Mouse (Mus musculus): ENCODE measurements around the gene Exoc3l2.
"Not testable (repeated sequence)": the region's sequence is repeated elsewhere in the genome, so short reads cannot be mapped to it uniquely, and the experiment has no call there.

Exoc3l2 gene

DNA sequence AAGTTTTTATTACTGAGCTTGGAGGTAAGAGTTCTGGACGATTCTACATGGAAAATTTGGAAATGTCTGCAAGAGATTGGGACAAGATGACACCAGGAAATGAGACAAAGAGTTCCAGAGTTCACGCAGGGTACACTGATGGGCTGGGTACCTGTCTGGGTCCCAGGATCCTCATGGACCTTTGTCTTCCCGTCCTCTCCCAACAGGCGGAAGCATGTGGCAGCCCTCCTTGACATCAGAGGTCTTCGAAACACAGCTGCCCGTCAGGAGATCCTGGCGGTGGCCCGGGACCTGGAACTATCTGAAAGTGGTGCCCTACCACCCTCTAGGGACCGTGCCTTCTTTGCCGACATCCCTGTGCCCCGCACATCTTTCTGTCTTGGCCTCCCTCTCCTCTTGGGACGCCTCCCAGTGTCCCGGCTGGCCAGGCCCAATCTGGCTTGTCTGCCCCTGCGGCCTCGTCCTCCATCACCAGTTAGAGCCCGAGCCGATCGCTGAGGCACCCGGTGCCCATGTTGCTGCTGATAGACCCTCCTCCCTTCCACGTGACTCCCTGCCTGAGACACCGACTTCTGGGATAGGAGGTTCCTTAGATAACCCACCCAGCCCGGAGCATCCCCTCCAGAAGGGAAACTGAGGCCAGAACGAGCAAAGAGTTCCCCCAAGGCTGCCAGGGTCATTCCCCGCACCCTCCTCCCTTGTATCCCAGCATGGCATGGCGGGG lies 31.8 kb downstream of the Exoc3l2 start:
- peak; percentile 47 for DNase-seq

DNA sequence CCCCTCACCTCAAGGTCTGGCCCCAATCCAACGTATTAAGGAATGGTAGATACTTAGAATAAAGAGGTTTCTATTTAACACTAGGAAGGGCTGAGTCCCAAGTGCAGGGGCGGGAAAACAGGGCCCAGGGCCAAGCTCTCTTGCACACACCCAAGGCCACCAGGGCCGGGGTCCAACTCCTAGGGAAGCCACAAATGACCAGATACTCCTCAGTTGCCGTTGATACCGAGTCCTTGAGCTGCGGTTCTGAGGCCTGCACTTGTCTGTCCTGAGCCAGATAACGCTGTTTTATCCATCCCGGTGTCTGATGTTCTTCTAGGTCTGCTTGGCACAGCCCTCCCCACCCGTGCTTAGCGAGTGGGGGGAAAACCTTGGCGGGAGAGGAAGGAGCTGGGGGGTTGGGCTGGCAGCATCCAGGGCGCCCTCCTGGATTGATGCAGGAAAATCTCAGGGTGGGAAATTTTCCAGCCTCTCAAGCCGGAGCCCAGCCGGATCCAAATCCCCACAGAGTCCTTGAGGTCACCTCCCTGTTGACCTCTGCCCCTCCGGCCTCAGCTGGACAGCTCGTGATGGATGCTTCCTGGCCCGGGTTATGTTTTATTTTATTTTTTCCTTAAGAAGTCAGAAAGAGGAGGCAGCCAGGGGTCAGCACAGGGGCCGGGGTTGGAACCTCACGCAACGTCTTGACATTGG lies 32.5 kb downstream of the Exoc3l2 start:
- DNase-seq, result peak; percentile 89

DNA sequence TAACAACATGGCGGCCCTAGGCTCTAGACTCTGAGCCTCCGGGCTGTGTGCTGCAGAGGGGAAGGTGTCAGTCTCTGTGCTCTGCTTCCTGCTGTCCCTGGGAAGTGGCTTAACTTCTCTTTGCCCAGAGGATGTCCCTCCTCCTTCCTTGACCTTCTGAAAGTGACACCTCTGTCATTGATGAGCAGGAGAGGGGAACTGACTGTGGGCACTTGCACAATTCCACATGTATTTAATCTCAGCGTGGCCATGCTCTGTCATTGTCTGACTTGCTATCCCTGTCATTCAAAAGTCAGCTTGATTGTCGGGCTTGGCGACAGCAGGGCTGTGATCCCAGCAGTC lies 33.1 kb downstream of the Exoc3l2 start:
- no peak for DNase-seq

DNA sequence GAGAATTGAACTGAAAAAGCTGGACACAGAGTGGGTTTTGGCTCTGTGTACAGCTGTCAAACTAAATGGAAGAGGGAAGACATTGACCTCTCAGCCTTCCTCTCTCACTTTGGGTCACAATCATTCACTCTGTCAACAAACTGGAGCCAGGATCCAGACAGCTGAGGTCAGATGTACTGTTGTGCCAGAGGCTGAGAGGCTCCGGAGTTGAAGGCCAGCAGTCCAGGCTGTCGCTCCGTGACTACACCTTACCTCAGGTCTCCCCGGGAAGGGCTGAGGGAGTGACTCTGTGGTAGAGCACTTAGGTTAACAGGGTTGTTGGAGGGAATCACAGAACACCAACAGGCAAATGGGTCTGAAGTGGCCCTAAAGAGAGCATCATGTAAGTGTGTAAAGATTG lies 35.2 kb downstream of the Exoc3l2 start:
- DNase-seq, result peak; percentile 51

DNA sequence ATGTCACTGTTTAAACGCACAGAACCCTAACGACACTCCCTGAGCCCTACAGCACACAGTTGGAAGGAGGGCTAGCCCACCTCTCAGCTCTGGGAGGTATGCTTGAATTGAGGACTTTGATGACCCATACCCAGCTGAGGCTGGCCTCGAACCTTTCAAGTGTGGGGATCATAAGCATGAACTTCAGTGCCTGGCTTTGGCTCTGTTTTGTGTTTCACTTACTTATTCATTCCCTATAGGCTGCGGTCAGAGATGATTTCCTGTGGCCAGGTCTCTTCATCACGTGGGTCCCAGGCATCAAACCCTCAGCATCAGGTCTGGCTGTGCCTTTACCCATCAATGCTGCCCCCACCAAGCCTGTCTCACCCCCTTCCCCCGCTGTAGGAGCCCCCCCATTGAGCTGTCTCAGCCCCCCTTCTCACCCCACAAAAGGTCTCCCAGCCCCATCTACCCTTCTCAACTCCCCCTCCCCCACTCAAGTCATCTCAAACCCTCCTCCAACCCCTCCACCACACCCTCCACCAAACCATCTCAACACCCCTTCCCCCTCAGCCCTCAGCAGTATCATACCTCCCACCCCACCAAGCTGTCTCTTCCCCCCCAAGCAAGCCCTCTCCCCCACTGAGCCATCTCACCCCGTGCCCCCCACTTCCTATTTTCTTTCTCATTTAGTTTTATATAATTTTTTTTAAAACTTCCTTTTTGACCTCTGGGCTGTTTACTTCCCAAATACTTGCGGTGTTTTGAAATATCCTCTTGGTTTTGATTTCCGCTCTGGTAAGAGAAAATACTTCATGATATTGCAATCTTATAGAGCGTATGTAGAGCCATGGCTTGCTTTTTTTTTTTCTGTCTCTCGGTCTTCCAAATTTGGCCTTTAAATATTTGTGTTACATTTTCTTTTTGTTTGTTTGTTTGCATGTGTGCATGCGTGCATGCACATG lies 37.6 kb downstream of the Exoc3l2 start:
- DNase-seq, result no peak

DNA sequence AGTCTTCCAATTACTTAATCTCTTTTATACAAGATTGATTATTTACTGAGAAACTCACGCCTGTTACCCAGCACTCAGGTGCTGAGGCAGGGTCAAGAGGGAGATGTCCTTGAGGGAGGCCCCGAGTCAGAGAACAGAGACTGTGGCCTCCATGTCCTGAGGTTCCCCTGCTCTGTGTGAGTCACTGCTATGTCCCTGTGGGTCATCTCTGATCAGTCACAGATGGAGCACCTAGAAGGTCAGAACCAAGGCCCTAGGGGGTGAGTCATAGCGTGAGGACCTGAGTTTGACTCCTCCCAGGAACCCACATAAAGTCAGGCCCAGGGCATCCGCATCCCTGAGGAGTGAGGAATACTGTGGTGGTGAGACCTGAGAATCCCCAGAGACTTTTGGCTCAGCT lies 38.5 kb downstream of the Exoc3l2 start:
- DNase-seq, result peak; percentile 32

DNA sequence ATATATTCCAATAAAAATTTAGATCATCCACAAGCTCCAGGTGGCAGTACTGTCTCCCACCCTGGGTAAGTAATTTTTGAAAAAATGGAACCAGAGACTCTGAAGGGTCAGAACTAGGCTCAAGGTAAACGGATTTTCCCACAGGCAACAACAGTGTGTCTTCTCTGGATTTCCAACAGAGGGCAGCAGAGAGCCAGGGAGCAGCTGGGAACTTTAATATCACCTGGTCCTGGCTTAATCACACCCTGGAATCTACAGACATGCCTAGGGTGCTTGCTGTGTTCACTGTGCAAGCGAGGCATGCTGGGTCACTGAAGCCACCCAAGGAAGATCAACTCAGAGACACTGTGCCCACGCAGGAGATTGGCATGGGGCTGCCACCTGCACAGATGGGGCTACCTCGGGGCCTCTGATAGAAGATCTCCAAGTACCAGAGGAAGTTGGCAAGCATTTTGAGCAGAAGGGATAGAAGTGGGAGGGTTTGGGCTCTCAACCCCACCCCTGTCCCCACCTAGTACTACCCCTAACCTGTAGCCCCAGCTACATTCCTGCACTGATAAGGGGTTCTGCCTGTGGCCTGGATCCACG lies 40.4 kb downstream of the Exoc3l2 start:
- DNase-seq, result peak; percentile 54

DNA sequence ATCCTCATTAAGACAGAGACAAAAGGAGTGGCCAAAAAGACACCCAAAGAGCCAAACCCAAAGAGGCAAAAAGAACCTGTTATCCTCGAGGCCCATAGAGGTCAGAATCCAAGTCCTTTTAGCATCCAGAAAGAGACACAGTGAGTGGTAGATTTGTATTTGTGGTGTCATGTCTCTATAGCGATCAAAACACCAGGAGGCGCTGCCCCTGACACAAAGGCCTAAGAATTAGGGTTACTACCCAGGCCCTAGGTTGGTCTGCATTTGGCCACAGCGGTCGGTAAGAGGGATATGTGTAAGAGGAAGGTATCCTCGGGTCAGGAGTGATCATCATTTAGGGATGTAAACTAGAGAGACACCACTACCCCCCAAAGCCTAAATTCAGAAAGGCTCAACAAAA lies 43.2 kb downstream of the Exoc3l2 start:
- DNase-seq, result peak; percentile 30

DNA sequence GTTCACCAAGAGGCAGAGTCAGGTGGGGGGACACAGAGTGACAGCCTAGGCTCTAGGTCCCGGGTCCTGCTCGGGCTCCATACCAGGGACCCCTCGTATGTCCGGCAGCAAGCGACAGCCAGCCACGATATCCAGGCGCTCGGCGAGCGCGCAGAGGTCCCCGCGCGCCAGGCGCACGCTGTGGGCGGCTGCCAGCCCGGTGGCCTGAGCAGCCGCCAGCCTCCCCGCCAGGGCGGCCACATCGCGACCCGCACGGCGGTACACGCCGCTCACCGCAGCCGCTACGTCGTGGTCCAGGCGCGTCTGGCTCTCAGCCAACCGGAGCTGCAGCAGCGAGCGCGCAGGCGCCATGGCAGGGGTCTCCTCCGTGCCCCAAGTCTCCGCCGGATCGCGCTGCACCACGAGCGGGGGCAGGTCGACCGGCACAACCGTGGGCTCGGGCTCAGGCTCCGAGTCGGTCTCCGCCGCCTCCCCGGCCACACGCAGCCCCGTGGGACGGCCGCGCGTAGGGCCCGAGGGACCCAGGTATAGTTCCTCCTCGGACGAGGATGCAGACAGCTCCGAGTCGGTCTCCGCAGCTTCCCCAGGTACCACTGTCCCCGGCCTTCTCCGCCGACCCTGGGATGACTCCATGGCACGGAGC lies 44.0 kb downstream of the Exoc3l2 start:
- no peak for DNase-seq

DNA sequence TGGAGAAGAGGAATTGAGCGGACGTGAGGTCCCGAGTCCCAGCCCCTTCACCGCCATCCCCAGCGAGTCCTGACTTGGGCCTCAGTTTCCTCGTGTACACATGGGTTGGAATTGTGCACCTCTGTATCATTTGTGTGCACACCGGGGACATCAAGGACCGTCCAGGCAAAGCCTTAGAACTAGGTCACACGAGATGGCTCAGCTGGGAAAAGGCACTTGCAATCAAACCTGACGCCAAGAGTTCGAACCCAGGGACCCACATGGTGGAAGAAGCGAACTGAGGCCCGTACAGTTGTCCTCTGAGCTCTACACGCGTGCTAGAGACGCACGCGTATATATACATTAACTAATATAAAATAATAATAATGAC lies 44.5 kb downstream of the Exoc3l2 start:
- DNase-seq, result no peak

DNA sequence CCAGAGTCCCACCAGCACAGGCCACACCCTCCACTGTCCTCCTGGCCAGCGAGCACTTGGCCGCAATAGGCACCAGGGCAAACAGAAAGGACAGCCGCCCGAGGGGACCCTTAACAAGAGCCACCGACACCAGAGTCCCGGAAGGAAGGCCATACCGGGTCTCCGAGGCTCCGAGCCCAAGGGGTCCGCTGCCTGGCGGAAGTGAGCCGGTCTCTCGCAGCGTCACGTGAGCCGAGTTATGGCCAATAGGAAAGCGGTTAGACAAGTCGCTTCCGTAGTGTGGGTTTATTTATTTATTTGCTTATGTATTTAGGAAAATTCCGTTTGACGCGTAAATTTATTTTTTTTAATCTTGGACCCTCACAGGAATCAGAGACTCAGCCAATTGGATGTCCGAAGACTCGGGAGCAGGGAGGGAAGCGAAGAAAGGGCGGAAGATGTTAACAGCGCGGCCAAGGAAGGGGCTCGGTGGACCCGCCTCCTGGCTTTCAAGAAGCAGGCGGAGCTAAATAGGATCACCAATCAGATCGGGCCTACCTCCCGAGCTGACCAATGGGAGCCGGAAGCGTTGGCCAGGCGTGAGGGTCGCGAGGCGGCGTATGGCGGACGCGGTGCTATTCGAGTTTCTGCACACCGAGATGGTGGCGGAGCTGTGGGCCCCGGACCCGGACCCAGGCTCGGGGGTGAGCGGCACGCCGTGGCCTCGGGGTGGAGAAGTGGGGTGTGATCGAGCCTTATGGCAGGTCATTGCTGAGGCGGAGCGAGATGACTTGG lies 45.2 kb downstream of the Exoc3l2 start, which contains the start of the genes Bloc1s3 and Trappc6a:
Gene Bloc1s3, minus strand, starts transcription at position 218 of the 774 bp plus-strand sequence.
Gene Trappc6a, plus strand, starts transcription at position 246 of the 774 bp plus-strand sequence.
- peak; percentile 95 for DNase-seq

DNA sequence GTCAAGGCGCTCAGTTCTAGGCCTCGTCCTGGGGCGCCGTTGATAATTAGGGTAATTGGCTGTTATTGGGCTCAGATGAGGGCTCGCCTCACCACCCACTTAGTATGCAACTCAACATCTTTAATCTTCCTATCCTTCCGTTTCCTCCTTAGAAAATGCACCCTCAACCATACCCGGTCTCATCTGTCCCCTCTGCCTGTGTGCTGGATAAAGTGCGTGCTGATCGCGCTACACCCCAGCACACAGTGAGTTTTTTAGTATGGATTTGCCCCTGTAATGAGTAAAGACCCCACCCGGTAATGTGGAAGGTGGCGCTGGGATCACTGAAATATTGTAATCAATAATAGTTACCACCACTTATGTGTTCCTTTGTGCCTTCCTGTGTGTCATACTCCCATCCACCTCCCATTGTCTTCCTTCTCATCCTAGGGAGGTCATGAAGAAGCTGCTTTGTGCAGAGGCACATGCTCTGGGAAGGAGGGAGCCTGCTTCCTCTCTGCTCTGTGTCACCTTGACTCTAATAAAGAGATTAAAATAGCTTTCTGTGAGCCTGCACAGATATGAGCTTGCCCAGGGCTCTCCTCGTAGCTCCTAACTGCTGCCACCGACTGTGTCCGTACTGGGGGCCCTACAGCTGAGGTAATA lies 45.9 kb downstream of the Exoc3l2 start:
- no peak for DNase-seq

DNA sequence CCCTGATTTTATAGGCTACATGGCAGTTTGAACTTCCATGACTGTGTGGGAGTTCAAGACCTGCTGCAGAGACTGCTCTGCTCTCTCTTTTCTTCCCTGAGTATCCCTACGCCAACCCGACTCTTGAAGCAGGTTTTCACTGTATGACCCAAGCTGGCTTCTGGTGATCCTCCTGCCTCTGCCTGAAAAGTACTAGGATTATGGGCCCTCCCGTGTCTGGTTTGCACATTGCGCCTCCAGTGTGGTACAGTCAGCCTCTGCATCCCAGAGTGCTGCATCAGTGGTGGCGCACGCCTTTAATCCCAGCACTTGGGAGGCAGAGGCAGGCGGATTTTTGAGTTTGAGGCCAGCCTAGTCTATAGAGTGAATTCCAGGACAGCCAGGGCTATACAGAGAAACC lies 46.7 kb downstream of the Exoc3l2 start:
- no peak for DNase-seq

DNA sequence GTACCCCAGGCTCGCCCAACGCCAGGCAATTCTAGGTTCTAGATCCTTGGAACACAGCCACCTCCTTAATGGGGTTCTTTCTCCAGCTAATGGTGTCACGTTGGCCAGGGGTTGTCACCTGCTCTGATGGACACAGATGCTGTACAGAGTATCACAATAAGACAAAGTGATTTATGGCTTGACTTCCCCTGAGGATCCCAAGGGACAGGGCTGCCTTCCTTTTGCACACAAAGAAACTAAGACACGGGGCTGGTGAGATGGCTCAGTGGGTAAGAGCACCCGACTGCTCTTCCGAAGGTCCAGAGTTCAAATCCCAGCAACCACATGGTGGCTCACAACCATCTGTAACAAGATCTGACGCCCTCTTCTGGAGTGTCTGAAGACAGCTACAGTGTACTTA lies 48.8 kb downstream of the Exoc3l2 start:
- not testable (repeated sequence) for DNase-seq

DNA sequence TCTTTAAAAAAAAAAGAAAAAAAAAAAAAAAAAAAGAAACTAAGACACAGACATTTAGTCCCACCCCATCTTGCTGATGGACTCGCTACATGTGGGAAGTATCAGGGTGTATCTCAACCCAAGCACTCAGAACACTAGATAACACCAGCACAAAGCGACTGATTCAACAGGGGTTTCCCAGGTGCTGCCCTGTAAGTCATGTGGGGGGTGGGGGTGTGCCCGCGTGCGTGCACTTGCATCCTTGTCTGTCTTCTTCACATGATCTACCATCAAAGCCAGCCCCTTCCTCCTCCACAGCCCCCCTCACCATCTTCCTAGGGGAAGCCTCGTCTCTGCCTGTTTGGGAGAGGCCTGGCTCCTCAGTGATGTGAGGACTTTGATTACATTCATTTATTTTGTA lies 49.2 kb downstream of the Exoc3l2 start:
- no peak for DNase-seq

DNA sequence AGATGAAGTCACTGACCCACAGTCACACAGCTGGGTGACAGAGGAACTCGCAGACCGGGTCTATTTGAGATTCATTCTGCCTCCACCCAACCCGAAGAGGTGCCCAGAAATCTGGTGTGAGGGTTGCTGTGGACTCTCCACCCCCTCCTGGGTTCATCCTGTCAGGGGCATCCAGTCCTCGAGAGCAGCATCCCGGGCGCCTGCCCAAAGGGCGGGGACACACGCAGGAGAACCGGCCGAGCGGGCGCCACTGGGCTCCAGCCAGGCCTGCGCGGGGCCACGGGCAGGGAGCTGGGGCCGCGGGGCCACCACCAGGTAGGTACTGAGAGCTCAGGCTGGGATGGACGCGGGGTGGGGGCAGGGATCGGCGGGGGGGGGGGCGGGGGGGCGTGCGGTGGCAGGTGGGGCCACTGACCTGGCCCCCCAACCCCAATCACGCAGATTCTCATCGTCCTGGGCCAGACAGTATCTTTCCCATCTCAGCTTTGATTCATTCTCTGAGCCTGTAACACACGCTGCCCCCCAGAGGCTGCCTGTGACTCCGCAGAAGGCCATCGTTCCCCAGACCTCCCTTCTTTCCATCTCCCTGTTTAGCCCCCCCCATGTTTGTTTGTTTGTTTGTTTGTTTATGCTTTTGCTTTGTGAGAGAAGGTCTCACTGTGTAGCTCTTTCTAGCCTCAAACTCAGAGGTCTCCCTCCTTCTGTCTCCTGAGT lies 54.7 kb downstream of the Exoc3l2 start, which contains the start of gene Nkpd1:
Gene Nkpd1, plus strand, starts transcription at position 187 of the 714 bp plus-strand sequence.
- no peak for DNase-seq

DNA sequence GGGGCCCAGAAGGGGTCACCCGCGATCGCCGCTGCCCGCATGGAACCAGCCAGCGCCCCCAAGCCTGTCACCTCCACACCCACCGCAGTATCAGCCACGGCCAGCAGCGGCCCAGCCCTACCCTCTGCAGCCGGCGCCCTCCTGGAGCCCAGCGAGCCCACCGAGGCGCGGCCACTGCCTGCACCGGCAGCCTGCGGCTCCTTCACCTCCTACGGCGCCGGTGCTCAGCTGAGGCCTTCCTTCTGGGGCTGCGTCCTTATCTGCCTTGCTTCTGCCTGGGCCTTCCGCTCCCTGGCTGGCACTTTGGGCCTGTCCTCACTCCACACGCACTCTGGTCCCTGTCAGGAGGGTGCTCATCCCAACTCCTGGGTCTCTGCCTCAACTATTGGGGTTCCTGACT lies 56.9 kb downstream of the Exoc3l2 start:
- no peak for DNase-seq

DNA sequence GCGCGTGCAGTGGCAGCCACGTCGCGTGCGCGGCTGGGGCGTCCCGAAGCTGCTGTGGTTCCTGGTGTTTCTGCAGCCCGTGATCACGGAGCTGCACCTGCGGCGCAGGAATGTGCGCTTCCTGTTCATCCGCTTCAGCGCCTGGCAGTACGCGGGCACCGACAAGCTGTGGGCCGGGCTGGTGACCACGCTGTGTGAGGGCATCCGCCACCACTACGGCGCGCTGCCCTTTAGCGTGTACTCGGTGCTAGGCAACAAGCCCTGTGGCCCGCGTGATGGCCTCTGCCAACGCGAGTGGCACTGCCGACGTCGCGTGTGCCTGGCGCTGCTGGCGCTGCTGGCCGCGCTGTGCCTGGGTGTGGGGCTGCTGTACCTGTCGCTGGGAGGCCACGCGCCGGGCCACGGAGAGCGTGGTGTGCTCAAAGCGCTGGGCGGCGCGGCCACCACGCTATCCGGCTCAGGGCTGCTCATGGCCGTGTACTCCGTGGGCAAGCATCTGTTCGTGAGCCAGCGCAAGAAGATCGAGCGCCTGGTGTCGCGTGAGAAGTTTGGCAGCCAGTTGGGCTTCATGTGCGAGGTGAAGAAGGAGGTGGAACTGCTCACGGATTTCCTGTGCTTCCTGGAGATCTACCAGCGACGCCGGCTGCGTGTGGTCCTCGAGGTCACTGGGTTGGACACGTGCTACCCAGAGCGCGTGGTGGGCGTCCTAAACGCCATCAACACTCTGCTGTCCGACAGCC lies 60.1 kb downstream of the Exoc3l2 start:
- no peak for DNase-seq

DNA sequence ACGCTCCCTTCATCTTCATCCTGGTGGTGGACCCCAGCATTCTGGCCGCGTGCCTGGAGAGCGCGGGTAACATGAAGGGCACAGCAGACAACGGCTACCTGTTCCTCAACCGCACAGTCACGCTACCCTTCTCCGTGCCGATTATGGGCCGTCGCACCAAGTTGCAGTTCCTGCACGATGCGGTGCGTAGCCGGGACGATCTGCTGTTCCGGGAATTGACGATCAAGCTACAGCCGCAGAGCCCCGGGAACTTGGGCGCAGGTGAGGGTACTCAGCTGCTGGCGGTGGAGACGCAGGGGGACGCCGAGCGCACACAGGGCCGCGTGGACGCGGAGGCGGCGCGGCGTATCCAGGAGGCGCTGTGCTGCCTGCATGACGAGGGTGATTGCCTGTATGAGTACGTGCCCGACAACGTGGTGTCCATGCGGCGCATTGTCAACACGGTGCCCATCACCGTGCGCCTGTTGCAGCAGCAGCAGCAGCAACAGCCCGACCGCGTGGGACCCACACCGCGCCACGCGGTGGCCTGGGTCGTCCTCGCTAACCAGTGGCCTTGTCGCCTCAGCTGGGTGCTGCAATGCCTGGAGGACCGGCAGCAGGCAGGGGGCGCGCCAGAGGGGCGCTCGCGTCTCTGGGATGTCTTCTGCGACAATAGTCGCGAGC lies 60.8 kb downstream of the Exoc3l2 start:
- peak; percentile 42 for DNase-seq
